Mouse (Mus musculus): Measurements from ENCODE around the gene Chd5.

The Chd5 gene

DNA sequence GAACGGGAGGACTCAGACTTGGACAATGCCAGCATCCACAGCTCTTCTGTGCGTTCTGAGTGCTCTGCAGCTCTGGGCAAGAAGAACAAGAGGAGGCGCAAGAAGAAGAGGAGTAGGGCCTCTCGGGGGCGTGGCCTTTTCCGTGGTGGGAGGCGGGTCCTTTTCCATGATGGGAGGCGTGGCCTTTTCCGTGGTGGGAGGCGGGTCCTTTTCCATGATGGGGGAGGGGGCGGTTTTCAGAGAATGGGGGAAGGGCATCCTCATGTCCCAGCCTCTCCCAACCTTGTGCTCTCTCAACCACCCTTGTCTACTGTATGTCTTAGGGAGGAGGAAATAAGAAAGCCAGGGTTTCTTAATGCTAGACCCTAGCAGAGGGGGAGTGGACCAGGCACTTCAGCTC, 21.2 kb downstream of the Chd5 start:
- no peak for DNase-seq

DNA sequence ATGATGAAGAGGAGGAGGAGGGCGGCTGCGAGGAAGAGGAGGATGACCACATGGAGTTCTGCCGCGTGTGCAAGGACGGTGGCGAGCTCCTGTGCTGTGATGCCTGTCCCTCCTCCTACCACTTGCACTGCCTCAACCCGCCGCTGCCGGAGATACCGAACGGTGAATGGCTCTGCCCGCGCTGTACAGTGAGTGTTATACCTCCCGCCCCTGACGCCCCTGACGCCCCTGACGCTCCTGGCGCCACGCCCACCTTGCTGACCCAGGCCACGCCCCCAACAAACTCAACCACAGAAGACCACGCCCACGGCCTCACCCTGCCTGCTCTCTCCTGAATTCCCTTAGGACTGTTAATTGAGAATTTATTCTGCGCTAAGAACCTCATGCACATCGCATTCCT, 22.4 kb downstream of the Chd5 start:
- peak; percentile 25 for DNase-seq

DNA sequence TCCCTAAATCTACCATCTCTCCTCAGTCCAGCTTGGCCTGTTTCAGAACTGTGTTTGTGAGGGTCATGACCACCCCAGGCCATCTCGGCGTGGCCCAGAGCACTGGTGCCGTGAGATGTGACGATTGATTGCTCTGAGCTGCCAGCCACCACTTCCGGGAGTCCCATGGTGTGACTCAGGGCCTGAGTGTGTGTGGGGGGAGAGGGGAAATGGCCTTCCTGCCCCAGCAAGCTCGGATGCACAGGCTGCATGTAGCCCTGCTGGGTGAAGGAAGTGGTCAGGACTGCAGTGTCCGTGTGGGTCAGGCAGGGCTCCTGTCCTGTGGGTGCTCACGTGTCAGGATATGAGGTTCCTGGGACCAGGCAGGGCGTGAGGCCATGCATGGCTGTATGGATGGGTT, 23.7 kb downstream of the Chd5 start:
- DNase-seq: no peak

DNA sequence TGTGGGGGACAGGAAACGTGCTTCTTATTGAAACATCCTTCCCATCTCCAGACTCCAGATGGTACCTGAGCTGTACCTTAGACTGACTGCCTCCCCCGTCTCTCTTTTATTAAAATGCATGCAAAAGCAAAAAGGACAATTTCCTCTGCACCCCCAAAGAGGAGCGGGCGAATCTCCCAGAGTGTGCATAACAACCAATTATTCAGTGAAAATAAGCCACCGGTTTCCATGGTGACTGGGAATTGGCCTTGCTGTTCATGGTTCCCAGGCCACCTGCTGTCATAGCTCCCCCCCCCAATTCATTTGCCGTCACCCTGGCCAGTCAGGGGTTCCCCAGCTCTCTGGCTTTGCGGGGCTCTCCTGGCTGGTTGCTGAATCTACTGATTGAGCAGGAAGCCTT, 26.8 kb downstream of the Chd5 start:
- no peak for DNase-seq

DNA sequence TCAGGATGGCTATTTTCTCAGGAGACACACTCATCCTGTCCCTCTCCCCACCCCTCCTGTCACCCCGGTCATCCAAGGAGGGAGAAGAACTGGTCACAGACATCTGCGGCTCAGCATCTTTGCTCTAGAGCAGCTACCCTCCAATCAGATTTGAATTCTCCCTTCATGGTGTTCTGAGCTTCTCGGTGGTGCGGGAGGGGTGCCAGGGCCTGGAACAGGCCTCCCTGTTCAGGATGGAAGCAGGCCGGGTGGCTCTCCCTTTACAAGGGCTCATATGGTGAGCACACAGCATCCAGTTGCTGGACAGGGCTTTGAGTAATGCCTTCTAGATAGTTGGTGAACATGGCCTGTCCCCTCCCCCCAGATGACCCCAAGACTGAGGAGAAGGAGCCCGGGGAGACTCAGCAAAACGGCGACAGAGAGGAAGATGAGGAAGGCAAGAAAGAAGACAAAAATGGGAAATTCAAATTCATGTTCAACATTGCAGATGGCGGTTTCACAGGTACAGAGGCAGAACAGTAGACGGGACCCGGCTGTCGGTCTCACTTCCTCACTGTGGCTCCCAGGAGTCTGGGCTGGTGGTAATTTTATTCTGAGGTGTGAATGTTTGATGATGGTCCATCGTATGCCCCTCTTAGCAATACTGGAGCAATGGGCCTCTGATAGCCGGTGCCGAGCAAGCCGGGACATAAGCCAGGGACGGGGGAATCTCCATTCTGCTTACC, 44.2 kb downstream of the Chd5 start:
- DNase-seq: no peak

DNA sequence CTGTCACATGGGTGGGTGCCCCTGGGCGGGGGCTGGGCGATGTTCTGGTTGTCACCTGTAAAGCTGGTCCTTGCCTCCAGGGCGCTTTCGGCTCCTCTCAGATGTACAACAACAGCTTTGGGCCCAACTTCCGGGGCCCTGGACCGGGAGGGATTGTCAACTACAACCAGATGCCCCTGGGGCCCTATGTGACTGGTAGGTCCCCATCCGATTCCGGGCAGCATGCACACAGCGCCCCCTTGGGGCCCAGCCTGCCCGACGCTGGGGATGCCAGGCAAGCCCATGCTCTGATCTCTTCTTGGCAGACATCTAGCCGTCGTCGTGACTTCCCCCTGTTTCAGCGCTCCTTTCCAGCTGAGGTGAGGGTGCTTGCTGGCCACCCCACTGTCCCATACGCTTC, 47.2 kb downstream of the Chd5 start:
- no peak for DNase-seq

DNA sequence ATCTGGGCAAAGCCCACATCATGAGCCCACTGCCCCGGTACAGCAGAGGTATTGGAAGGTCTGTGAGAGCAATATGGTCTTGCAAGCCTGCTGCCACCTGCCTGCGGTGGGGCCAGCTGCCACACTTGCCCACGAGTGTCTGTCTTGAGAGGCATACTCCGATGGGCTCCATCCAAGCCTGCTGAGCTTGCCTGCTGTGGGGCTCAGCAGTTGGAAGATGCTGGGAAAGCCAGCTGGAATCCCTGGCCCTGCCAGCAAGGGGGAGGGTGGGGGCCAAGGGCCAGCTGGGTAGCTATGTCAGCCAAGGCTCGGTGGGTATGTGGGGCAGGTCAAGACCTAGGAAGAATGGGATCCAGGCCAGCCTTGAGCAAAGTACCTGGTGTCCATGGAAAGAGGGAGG, 53.7 kb downstream of the Chd5 start:
- no peak for DNase-seq

DNA sequence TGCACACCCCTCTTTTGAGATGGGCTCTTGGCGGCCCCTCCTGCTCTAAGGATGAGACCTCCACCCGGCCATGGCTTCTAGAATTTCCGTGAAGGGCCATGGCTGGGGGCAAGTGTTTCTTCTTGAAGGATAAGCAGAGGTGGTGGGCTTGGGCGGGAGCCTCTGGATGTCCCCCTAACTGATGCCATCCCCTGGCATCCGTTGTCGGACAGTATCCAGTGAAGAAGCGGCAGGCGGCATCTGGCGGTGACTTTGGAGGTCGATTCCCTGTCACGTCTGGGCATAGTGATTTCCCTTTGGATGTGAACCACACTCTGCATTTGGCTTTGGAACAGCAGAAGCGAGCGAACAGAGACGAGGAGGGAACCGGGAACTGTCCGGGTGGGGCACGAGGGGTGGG, 54.2 kb downstream of the Chd5 start:
- no peak for DNase-seq

DNA sequence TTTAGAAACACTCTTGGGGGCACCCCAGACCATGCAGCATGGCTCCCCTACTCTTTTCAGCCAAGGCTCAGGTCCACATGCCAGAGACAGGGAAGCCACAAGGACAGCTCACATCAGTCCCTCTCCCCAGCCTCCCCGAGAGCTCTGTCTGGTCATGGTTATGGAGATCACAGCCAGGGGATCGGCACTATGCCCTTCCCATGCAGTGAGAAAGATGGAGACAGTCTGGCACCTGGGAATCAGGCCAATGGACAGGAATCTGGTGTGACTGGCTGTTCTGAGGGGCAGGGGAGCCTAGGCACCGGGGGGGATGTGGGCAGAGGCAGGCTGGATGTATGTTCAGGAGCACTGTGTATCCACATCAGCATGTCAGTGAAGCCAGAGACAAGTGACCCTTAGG, 60.5 kb downstream of the Chd5 start:
- DNase-seq: no peak

DNA sequence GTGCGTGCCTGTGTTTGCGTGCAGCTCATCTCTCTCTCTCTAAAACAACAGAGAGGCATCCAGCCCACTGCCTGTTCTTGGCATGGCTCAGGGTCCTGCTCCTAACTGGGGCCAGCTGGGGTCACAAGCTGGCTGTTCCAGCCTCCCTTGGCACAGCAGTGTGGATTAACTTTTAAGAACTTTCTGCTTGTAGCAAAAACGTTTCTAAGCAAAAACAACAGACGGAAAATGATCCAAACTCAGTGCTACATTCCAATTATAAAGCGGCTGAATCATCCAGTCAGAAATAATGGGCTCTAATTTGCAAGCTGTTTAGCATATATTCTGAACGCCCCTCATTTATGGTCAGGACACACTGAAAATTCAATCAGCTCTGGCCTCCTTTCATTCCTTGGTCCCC, 66.7 kb downstream of the Chd5 start:
- DNase-seq: no peak

DNA sequence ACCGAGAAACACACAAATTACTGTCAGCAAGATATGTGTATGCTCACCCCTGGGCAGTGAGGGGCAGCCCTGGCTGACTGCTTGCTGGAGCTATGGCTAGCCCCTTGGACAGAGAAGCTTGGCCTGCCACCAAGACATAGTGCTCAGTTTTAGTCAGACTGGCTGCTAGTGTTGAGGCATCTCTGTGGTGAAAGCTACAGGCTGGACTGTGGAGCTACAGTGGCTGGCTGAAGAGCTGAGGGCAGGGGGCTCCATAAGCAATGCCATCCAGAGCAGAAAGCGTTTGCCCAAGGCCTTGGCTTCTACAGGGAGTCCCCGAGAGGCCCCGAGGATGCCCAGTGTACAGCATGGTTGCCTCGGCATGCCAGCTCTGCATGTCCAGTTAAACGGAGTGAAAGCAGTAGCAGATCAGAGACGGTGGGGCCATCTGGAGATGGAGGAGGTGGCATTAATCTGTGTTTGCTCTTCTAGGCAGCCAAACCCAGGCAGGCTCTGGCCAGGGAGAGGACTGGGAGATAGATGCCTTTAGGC, 67.3 kb downstream of the Chd5 start:
- DNase-seq: no peak

DNA sequence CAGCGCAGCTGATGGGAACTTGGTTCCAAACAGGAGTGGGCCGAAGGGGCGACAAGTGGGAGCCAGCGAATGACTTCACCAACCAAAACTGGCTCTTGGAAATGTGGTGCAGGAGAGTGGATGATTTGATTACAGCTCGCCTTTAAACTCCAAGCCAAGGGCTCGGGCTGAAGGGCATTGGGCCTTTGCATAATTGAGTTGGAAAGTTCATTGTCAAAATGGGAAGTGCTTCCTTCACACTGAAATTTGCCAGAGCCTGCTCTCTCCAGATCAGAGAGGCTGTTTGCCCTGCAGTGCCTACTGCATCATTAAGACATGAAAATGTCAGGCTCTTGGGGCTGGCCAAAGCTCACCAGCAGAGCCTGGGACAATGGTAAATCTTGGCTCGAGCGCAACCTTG, 68.1 kb downstream of the Chd5 start:
- no peak for DNase-seq

DNA sequence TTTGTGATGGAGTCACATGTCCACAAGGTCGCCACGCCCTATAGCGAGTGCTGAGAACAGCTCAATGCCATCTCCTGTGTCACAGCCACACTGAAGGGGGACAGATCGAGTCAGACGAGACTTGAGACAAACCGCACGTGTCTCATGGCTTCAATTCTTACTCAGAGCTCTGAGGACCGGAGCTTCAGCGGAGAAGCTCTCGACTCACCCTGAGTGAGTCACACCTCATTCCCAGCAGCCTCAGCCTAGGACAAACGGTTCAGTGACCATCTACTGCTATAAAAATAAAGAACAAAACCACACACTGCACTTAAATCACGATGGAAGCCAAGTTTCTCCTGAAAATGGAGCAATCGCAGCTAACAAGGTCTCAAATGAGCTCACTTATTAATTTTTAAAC, 72.5 kb downstream of the Chd5 start:
- DNase-seq: no peak

DNA sequence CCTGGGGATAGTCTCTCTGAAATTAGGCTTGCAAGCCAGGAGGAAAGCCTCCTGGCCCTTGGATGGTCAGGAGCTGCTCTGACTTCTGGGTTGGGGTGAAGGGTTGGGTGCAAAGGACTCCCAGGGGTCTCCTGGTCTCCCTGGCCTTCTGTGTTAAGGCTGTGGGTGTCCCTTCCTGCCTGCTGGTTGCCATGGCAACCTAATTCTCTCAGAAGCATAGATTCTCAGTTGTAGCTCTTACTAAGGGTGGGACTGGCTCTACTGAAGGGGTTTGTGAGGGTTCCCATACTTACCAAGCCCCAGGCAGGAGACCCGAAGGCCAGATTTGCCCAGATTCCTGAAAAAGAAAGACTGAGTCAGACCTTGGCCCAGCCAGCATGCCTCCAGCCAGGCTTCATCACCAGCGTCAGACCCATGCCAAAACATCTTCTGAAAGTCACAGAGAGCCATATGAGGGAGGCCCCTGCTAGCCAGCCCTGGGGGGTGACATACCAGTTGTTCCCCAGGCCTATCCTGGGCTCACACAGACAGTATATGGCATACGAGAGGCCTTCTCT, 74.2 kb downstream of the Chd5 start:
- DNase-seq: no peak

DNA sequence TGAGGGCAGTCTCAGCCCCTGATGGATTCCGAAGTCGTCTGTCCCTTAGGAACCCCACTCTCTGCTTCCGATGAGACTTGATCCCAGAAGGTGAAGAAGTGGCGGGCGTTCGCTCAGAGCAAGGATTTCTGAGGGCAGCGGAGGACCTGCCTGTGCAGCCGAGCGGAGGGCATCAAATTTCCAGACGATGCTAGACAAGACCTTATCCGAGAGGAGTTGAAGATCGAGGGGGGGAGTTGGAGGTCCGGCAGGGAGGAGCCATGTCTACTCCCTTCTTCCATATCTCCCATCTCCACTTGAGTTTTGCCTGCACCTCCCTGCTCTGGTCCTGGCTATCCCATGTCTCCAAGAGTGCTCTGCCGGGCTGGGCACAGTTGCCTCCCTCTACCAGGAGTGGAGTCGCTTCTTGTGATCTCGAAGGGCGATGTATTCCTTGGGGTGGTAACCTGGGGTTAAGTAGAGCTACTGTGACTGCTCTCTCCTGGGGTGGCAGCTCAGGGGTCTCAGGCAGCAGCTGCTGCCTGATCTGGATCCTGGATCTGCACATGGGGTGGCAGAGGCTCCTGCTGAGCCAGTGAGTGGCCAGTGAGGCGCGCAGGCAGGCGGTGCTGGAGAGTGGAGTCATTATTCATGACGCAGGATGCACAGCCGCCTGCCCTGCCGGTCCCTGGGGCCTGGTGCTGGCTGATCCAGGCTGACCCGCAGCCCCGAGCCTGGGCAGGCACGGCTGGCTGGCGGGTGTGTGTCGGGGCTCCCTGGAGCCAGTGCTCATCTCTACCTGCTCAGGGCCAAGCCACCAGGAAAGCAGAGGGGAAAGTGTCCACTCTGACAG, 80.0 kb downstream of the Chd5 start:
- DNase-seq: no peak

DNA sequence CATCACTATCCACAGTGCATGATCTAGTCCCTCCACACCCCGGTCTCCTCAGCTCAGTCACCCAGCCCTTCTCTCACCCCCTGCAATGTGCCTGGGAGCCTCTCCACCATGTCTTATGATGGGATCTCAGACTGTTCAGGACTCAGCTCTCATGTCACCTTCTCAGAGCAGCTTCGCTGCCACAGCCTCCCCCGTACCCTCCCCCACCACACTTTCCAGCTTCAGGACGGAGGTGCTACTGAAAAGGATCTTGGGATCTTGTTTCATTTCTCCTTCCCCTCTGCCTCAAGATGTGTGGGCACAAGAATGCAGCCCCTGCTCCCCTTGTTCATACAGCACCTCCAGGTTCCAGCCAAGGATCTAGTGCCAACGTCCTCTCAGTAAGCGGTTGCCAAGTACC, 85.1 kb downstream of the Chd5 start:
- DNase-seq: no peak

DNA sequence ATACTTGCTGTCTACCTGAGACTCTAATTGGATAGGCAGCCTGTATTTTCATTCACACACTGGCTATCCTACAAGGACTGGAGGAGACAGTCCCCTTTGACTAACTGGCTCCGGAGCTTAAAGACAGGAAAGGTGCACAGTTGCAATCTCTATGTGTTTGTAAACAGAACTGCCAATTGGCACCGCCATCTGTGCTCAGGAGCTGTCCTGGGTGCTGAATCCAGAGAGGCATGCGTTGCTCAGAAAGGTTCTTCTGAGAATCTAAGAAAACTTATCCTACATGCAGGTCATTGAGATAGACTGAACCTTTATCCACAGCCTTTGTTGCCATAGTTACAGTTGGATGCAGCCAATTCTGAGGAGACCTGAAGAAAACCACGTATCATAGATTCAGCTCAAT, 85.9 kb downstream of the Chd5 start:
- peak; percentile 33 for DNase-seq

DNA sequence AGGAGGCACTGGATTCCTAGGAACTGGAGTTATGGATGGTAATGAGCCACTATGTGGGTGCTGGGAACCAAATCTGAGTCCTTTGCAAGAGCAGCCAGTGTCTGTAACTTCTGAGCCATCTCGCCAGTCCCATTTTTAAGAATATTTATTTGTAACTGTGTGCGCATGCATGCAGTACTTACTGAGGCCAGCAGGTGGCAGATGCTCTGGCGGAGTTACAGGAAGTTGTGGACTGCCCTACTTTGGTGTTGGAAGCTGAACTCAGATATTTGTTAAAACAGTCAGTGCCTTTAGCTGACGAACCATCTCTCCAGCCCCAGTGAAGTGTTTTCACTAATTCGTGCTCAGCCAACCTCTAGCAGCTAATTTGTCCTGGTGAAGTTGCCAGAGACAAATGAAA, 86.5 kb downstream of the Chd5 start:
- no peak for DNase-seq

DNA sequence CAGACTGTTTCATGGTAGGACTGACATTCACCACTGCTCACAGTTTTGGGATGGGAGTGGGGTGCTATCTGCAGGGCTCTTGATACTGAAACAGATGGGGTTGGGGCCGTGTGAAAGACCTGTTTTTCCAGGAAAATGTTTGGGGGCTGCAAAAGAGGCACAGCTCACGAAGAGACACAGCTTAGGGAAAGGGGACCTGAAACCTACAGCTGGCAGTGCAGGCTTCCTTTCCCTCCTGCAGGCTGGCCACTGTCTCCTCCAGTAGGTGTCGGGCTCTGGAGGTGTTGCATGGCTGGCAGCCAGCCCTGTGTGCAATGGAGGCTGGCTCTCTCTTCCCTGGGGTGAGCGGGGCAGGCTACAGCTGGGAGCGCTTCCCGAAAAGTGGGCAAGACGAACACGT, 89.8 kb downstream of the Chd5 start:
- DNase-seq: no peak

DNA sequence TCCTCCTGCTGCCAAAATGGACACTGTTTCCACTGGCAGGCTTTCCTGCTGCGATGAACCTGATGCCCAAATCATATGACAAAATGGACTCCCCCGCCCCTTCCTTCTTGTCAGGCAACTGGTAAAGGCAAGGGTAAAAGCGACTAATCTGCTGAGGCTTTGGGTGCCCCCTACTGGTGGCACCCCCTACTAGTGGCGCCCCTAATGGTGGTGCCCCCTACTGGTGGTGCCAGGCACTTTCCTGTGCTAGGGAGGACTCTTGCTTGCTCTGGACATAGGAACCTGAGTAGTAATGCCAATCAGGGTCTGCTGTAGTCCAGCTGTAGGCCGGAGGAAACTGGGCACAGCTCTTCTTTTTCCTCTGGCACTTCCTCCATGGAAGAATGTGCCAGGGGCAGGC, 93.9 kb downstream of the Chd5 start:
- DNase-seq: peak; percentile 18

DNA sequence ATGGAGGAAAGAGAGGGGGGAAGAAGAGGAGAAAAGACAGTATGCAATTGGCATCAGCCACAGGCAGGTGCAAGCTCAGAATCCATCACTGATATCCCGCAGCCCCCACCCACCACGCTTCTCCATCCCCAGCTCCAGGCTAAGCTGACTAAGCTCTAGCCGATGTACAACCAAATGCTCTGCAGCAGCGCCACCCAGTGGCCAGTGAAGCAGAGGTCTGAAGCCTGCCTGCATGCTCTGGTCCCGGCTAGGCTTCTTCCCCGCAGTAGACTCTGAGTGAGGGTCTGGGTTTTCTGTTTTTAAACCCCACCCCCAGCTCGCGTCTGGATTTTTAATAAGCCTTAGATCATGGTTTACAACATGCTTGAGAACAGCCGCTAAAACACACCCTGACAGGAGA, 96.4 kb downstream of the Chd5 start:
- DNase-seq: peak; percentile 87

DNA sequence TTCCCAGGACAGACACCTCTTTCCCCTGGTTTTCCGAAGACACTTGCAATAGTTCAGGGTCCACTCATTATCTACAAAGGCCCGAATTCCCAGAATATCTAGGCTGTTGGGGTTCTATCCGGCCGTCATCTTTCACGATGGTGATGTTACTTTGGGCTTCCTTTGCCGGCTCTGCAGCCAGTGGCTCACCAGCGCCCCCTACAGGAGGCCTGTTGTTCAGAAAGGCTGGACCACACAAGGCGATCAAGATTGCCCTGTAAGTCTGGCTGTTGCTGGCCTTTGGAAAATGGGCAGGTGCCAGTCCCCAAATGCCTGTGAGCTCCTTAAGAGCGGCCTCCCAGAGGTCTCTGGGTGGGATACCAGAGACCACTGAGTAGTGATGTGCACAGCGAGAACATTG, 96.8 kb downstream of the Chd5 start:
- peak; percentile 65 for DNase-seq
